Mouse (Mus musculus) testis, adult 2 months (tissue): ENCODE results near the gene Rnf150. TPM values are rescaled to one million over a fixed set of nuclear protein-coding genes. Genes with fewer than 3 reads are reported as not detected.

Experiments used
- H3K27ac ChIP-seq: fragments of 200-500 bp; 2 replicates; pipeline ENCODE4 v1.5.1; 2012; ENCODE audit warnings: low read depth, low read length; ENCODE audit not compliant: control insufficient read depth, insufficient read depth
- H3K27me3 ChIP-seq: fragments of 200-500 bp; 2 replicates; pipeline ENCODE4 v1.6.1; 2012; ENCODE audit warnings: mild to moderate bottlenecking, low read length, moderate library complexity; ENCODE audit not compliant: control insufficient read depth, insufficient read depth
- H3K36me3 ChIP-seq: fragments of 200-500 bp; 2 replicates; pipeline ENCODE4 v1.6.1; 2012; ENCODE audit warnings: mild to moderate bottlenecking, low read length; ENCODE audit not compliant: control insufficient read depth, insufficient read depth
- H3K4me1 ChIP-seq: fragments of 200-500 bp; 2 replicates; pipeline ENCODE4 v1.6.1; 2012; ENCODE audit warnings: low read length; ENCODE audit not compliant: control insufficient read depth, insufficient read depth
- H3K4me3 ChIP-seq: fragments of 200-500 bp; 2 replicates; pipeline ENCODE4 v1.5.1; 2012; ENCODE audit warnings: low read depth, mild to moderate bottlenecking, low read length, moderate library complexity, mixed read lengths; ENCODE audit not compliant: control insufficient read depth
- CTCF ChIP-seq: fragments of 200-500 bp; IDR thresholded peaks from 2 replicates; pipeline ENCODE4 v1.5.1; 2012; ENCODE audit warnings: low read depth, mild to moderate bottlenecking, inconsistent platforms, low read length, moderate library complexity; ENCODE audit not compliant: control insufficient read depth, insufficient read depth, insufficient replicate concordance
- POLR2A ChIP-seq: fragments of 200-500 bp; IDR thresholded peaks from 2 replicates; pipeline ENCODE4 v1.6.1; 2012; ENCODE audit warnings: low read depth, mild to moderate bottlenecking, inconsistent platforms, low read length, moderate library complexity; ENCODE audit not compliant: control insufficient read depth
- polyA plus RNA-seq: library from polyadenylated mRNA; depleted of rRNA; stranded (reverse); fragments of >200 nt; gene quantifications from 2 replicates; pipeline ENCODE4 v1.2.3, GENCODE M21; 2012

Rnf150 gene
- polyA plus RNA-seq, 1 experiment: 0.33 TPM

DNA sequence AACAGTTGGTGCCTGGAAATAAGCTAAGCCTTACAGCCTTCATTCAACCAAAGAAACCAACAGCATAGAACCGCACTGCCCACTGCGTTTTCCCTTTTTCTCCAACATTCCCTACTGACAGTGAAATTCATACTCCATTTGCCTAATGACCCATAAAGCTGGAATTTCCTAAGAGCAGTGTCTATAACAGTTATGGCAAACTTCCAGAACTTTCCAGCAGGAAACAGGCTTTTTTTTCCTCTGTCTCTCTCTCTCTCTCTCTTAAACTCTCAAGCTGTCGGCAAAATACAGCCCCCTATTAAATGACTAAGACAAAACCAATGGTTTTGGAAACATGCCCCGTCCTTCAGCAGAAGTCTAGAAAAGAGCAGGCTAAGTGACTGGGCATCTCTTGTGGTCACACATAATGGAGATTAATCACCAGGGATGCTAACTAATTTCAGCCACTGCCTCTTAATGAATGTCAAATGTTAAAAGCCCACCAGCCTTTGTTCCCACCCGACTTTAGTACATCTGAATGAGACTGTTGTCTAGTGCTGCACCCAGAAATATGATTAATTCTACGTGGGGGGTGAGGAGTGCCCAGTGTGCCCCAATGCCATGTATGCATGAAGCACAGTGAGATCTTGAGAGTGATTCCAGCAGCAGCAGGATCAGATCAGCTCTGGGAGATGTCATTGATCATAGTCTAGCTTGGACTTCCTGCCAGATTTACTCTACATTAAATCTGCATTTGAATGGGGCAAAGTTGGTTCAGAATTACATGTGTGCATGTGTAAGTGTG, 80.3 kb downstream of the Rnf150 start:
- Histone ChIP-seq H3K4me1 (peaks cover 3% of the 10 kb centered on the region; the same call in 1 of the 2 replicates), H3K27me3 (no peaks in the 10 kb centered on the region), H3K36me3 (no peaks in the 10 kb centered on the region), H3K4me3 (no peak overlapping the region), H3K27ac (no peak overlapping the region)
- no peak for TF ChIP-seq CTCF
- TF ChIP-seq POLR2A: no peak

DNA sequence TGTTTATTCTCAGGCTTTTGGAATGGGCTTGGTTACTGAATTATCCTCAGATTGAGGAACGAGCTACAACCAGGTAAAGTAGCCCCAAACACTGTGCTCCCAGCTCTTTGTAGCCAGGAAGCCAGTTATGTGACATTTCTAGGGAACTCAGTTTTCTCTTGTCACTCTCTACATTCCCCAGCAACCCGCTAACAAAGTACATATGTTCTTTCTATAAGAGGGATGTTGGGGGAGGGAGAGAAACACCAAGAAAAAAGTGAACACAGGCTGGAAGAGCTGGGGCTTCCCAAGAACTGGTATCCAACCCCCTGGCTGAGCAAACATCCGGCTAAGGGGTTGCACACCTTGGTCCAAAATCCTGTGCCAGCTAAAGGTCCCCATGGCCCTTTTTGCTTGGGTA, 82.7 kb downstream of the Rnf150 start:
- Histone ChIP-seq H3K4me1 (no peaks in the 10 kb centered on the region), H3K27me3 (no peaks in the 10 kb centered on the region), H3K27ac (no peak overlapping the region), H3K4me3 (no peak overlapping the region), H3K36me3 (no peaks in the 10 kb centered on the region)
- TF ChIP-seq CTCF (no peak), POLR2A (no peak)

DNA sequence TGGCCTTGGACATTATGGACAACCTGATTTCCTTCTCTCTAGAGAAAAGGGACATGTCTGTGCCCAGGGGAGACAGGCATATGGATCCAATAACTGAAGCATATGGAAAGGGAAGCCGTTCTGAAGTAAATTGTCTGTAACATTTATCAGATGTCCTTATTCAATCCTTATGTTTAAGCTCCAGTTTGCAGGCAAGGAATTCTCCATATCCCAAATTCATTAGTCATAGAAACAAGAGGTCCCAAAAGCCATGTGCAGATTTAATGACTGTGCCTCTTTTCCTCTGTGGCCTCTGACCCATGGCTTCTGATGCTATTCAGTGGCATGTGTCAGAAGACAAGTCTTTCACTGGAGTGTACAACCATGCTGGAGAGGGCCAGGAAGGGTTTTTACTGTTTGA, 83.5 kb downstream of the Rnf150 start:
- H3K36me3 ChIP-seq: no peaks in the 10 kb centered on the region
- no peaks in the 10 kb centered on the region for H3K4me1 ChIP-seq
- H3K4me3 ChIP-seq: no peak overlapping the region
- TF ChIP-seq CTCF (no peak), POLR2A (no peak)
- H3K27me3 ChIP-seq: no peaks in the 10 kb centered on the region
- H3K27ac ChIP-seq: no peak overlapping the region

DNA sequence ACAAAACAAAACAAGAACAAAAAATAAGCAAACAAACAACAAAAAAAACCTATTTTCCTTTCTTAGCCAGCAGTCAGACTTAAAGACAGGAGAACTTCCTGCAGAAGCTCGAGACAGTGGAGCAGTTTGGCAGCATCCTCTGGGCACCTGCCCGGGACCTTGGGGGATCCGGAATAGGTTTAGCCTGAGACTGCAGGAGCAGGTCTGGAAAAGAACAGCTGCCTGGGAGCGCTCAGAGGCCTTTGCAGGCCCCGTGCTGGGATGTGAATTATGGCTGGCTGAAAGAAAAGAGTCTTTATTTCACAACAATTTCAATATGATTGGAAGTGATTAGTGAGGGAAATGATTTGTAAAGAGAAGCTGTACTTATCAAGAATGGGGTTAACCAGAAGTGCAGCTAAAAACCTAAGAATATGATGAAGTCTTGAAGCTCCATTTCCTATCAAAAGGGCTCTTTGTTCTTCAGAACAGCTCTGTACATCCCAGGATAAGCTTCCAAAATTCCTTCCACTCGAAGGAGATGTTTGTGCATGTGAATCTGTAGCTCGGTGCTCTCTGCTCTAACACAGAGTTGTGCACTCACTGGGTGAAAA, 92.1 kb downstream of the Rnf150 start:
- Histone ChIP-seq H3K4me1 (no peaks in the 10 kb centered on the region), H3K27ac (no peak overlapping the region), H3K36me3 (no peaks in the 10 kb centered on the region), H3K4me3 (no peak overlapping the region), H3K27me3 (no peaks in the 10 kb centered on the region)
- TF ChIP-seq CTCF (no peak), POLR2A (no peak)

DNA sequence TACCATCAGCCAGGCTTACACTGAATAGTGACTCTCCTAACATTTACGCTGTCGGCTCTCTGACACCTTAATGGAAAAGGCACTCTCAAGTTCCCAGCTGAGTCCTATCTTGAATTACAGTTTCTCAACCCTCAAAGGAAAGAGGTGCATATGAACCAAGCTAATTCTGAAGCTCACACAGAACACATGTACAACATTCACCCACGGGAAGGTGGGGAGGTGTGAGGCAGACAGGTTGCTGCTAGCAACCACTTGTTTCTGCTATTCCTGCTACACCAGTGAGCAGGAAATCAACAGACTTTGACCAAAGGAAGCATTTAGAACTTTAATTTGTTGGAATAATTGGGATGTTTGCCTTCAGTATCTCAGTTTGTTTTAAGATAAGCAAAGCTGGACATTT, 96.3 kb downstream of the Rnf150 start:
- no peaks in the 10 kb centered on the region for H3K36me3 ChIP-seq
- H3K4me3 ChIP-seq: no peak overlapping the region
- no peak overlapping the region for H3K27ac ChIP-seq
- no peaks in the 10 kb centered on the region for H3K4me1 ChIP-seq
- H3K27me3 ChIP-seq: no peaks in the 10 kb centered on the region
- no peak for TF ChIP-seq CTCF
- TF ChIP-seq POLR2A: no peak

DNA sequence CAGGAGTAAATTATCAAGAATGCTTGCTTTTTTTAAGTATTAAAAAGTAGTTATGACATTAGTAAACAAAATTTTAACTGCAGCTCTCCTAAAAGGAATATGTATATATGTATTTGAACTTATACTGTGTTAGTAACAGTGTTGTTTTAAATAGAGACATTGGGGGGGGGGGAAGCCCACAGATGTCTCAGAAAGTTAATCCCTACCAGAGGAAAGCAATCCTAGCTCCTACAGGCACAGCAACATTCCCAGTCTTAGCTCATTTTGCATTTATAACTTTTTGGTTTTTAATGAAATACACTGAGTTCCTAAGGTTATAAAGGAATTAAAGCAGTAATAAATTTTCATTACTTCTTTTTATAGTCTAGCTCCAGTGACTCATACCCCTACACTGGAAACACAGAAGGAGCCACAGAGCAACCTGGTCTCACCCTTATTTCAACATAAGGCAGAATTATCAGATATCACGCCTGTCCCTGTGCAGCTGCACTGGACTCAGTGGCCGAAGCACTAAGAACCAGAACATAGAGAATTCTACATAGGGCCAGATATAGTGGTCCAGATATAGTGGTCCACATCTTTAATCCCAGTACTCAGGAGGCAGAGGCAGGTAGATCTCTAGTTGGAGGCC, 96.9 kb downstream of the Rnf150 start:
- no peaks in the 10 kb centered on the region for H3K27me3 ChIP-seq
- TF ChIP-seq POLR2A (no peak), CTCF (no peak)
- H3K4me3 ChIP-seq: no peak overlapping the region
- H3K27ac ChIP-seq: no peak overlapping the region
- no peaks in the 10 kb centered on the region for H3K36me3 ChIP-seq
- H3K4me1 ChIP-seq: no peaks in the 10 kb centered on the region

DNA sequence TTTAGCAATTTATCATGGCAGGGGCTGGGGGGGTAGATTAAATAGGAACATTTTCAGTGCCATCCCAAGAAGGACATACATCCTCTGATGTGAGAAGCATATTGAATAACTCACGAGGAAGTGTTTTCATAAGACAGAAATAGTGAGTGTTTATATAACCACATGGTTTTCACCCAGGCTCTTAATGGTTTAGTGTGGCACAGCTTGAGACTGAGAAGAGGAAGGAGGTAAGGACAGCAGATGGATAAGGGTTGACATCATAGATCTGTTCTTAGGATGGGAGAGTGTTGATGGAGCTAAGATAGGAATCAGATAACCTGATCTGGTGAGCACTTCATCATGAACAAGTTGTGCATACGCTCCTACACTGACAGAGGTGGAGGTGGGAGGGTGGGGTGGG, 101.4 kb downstream of the Rnf150 start:
- Histone ChIP-seq H3K27ac (no peak overlapping the region), H3K27me3 (no peaks in the 10 kb centered on the region), H3K4me1 (no peaks in the 10 kb centered on the region), H3K4me3 (no peak overlapping the region), H3K36me3 (no peaks in the 10 kb centered on the region)
- no peak for TF ChIP-seq POLR2A
- TF ChIP-seq CTCF: no peak

DNA sequence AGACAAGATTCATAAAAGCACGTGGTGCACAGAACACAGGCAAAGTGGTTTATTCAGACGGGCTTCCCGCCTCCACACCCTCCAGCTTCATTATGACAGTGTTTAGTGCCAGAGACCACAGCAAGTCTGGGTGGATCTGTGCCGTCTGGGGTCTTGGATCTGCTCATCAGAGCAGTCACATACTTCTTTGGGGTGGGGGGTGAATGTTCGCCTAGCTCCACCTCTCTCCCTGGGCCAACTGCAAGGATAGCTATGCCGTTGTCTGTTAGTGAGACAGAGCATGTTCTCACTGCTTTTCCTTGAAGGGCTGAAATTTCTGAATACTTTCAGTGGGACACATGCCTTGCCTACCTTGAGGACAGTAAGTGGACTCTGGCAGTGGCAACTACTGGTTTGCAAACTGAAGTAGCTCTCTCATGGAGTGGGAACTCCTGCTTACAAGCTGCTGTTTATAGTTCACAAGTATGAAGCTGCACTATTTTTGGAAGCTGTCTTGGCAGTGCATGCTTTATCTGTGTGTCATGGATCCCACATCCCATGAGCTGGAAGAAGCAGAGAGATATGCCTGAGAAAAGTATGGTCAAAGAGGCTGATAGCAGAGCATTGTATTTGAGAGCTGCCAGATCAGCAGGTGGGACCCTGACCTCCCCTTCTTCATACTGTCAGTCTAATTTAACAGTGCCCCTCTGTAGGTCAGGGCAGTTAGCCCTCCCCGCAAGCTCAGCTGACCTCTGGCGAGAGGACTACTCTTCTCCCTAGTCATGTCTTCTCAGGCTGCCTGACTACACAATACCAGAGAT, 104.9 kb downstream of the Rnf150 start:
- no peaks in the 10 kb centered on the region for H3K36me3 ChIP-seq
- H3K27ac ChIP-seq: no peak overlapping the region
- no peak for TF ChIP-seq CTCF
- TF ChIP-seq POLR2A: no peak
- H3K27me3 ChIP-seq: no peaks in the 10 kb centered on the region
- no peaks in the 10 kb centered on the region for H3K4me1 ChIP-seq
- no peak overlapping the region for H3K4me3 ChIP-seq
